In the genomic region with DNA sequence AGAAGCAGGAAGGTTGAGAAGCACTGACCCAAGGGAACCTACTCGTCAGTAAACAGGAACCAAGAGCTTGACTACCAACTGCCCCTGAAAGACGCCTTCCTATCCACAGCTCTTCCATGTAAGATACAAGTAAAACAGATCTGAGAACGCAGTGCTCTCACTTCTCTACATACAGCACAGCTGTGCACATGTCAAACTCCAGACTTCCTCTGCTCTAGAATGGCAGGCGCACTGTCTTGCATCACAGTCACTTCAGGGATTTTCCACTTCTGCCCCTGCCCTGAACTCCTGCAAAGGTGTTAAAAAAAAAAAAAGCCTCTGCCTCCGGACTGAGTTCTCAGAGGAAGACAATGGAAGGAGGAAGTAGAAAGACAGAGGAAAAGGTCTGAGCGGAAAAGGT, we compare ENCODE assay signal across 12 mouse cellular contexts.
A peak's percentile ranks its signal among the peaks of the same experiment; 100 is the strongest.
DNase-seq lines count a peak whose midpoint lies in the region; ATAC-seq and TF ChIP-seq lines count a peak whose summit lies in the region.
"Had no signal": no experiment of that assay in that cellular context is flagged by ENCODE, and none has a peak within 500 bp of the region (broad histone marks: within the 10 kb centered on the region; RNA-seq: fewer than 3 reads in every experiment).

No protein-coding gene starts in this region.

- DNase-seq in heart, postnatal 36 days = no peak
- DNase-seq in spleen, adult 2 months (ENCODE audit: low read depth in 1 of 2, low spot score in 2 of 2) = peak in 1 of 2 experiments; percentile 26
- no peak for DNase-seq in spleen, postnatal 4 days (ENCODE audit: low spot score in 2 of 2)
- peak; percentile 75 for DNase-seq in lung, postnatal 0 days (ENCODE audit: low spot score)
- DNase-seq in cerebellum, adult 9-10 months = no peak
- DNase-seq in gastrocnemius, postnatal 4 days (ENCODE audit: low spot score in 2 of 2) = no peak
- DNase-seq: adrenal gland, postnatal 10 days; cerebellum, adult 18-20 months had no signal

- H3K4me1 ChIP-seq in heart, embryonic 15.5 days (replicated peaks) = 0 out of 2 replicates have a peak, but pooled peaks cover 3% of the 10 kb centered on the region
- H3K4me1 ChIP-seq in spleen, adult 2 months (ENCODE audit: control insufficient read depth, insufficient read depth, insufficient read length) = peaks cover 3% of the 10 kb centered on the region; the same call in 1 of the 2 replicates
- peaks cover 3% of the 10 kb centered on the region; the same call in 1 of the 2 replicates for H3K4me1 ChIP-seq in lung, postnatal 0 days (ENCODE audit: insufficient read depth, low read depth, low read length)
- H3K4me1 ChIP-seq: forebrain, embryonic 13.5 days had no signal

- TF ChIP-seq EP300 in lung, postnatal 0 days (IDR thresholded peaks at IDR 0.05) = 0 out of 2 replicates have a peak, but pooled peaks have one; percentile 35

- no peak for ATAC-seq in heart, embryonic 15.5 days (replicated peaks; ENCODE audit: insufficient number of reproducible peaks, insufficient read depth, low FRiP score, low read depth)
- ATAC-seq in lung, postnatal 0 days = peak; percentile 78
- ATAC-seq: forebrain, embryonic 13.5 days had no signal

- intact Hi-C loops in heart, postnatal 36 days (cut with DNase I) = no loop called here

- no peak overlapping the region for H3K9ac ChIP-seq in heart, embryonic 15.5 days
- H3K9ac ChIP-seq in lung, postnatal 0 days (replicated peaks; ENCODE audit: low read depth) = no peak overlapping the region
- H3K9ac ChIP-seq: forebrain, embryonic 13.5 days; hindbrain, embryonic 13.5 days had no signal

- peak overlapping the region; percentile 7; the same call in 1 of the 2 replicates for H3K27ac ChIP-seq in heart, embryonic 15.5 days
- H3K27ac ChIP-seq in spleen, adult 2 months (ENCODE audit: insufficient read depth, low read length) = 0 out of 2 replicates have a peak overlapping the region, but pooled peaks have one; percentile 2
- no peak overlapping the region for H3K27ac ChIP-seq in lung, postnatal 0 days (ENCODE audit: low read length)
- H3K27ac ChIP-seq: forebrain, embryonic 13.5 days; hindbrain, embryonic 13.5 days had no signal

- TF ChIP-seq CTCF in spleen, adult 2 months (IDR thresholded peaks at IDR 0.05; ENCODE audit: extremely low read depth, insufficient read depth, insufficient read length, insufficient replicate concordance) = no peak
- no peak for TF ChIP-seq CTCF in lung, postnatal 0 days (IDR thresholded peaks at IDR 0.05)

- TF ChIP-seq POLR2A in spleen, adult 2 months (IDR thresholded peaks at IDR 0.05; ENCODE audit: low read depth, low read length) = no peak

- no peak overlapping the region for H3K4me3 ChIP-seq in heart, embryonic 15.5 days
- H3K4me3 ChIP-seq in spleen, adult 2 months (ENCODE audit: extremely low read depth, insufficient read depth, insufficient read length) = no peak overlapping the region
- no peak overlapping the region for H3K4me3 ChIP-seq in lung, postnatal 0 days (ENCODE audit: low read depth, low read length)
- H3K4me3 ChIP-seq: forebrain, embryonic 13.5 days; hindbrain, embryonic 13.5 days; megakaryocyte, embryonic 14.5 days had no signal

- H3K36me3 ChIP-seq in heart, embryonic 15.5 days = no peaks in the 10 kb centered on the region; the same call in 1 of the 2 replicates
- H3K36me3 ChIP-seq in spleen, adult 2 months (ENCODE audit: control insufficient read depth, insufficient read depth, low read length) = peaks cover 1% of the 10 kb centered on the region; the same call in 1 of the 2 replicates
- H3K36me3 ChIP-seq in lung, postnatal 0 days (ENCODE audit: insufficient read depth, low read length) = no peaks in the 10 kb centered on the region

- H3K27me3 ChIP-seq in heart, embryonic 15.5 days = no peaks in the 10 kb centered on the region
- H3K27me3 ChIP-seq in spleen, adult 2 months (ENCODE audit: control insufficient read depth, insufficient read depth, low read length) = no peaks in the 10 kb centered on the region
- no peaks in the 10 kb centered on the region for H3K27me3 ChIP-seq in lung, postnatal 0 days (replicated peaks; ENCODE audit: insufficient read depth, low read length)
- H3K27me3 ChIP-seq: forebrain, embryonic 13.5 days; hindbrain, embryonic 13.5 days; megakaryocyte, embryonic 14.5 days had no signal

- WGBS in heart, embryonic 15.5 days = 31% methylated on average over 6 of the region's 6 CpGs
- 27% methylated on average over 6 of the region's 6 CpGs for WGBS in spleen, adult 2 months
- WGBS in lung, postnatal 0 days = 27% methylated on average over 6 of the region's 6 CpGs

- no peaks in the 10 kb centered on the region for H3K9me3 ChIP-seq in heart, embryonic 15.5 days (replicated peaks)
- H3K9me3 ChIP-seq in lung, postnatal 0 days (ENCODE audit: low read length) = no peaks in the 10 kb centered on the region
- H3K9me3 ChIP-seq: forebrain, embryonic 13.5 days; hindbrain, embryonic 13.5 days; megakaryocyte, embryonic 14.5 days had no signal

- H3K4me2 ChIP-seq in heart, embryonic 15.5 days = no peak overlapping the region
- no peak overlapping the region for H3K4me2 ChIP-seq in lung, postnatal 0 days (replicated peaks; ENCODE audit: low read depth, low read length)
- H3K4me2 ChIP-seq: forebrain, embryonic 13.5 days; hindbrain, embryonic 13.5 days had no signal
